Mouse (Mus musculus): ENCODE measurements around the gene Tspan6.

Gene Tspan6

DNA sequence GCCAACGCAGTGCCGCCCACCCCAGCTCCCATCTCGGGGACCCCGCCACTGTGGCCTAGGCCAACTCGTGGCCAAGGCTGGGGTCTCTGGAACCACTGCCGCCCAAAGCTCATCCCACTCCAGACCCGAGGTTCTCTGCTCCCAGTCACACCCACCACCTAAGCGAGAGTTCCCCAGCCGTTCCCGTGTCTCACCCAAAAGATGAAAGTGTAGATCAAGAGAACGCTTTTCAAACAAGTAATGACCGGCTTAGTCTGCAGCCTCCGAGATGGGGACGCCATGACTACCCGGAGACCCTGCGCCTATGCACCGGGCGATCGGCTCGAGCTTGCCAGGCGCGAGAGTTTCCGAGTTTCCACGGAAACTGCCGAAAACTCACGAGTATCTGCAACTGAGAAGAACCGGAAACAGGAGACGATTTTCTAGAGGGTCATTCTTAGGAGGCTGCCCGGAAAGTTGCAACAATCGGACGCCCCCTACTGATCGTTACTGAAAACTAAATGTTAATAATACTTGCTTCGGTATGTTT lies at the start of gene Tspan6:
Gene Tspan6 (minus strand): TSS at position 416 of the 529 bp plus-strand sequence.
- peak; percentile 74 to 75 for DNase-seq

DNA sequence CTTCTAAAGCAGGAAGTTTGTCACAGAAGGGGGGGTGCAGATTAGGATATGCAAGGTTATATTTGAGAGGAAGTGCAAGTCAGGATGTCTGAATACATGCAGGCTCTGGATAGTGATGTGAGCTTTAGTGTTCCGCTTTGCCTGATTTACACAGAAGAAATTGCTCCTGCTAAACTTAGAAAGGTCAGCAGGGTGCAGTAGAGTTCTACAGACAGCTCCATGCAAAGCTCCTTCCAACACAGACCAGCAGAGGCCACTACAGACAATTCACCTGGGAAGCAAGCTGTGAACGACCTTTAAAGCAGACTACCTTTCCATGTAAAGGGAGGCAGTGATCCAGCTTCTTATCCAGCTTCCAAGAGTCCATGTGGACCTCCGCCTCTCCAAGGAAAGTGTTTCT lies 49.2 kb upstream of the Tspan6 start:
- peak; percentile 33 to 58 for DNase-seq

DNA sequence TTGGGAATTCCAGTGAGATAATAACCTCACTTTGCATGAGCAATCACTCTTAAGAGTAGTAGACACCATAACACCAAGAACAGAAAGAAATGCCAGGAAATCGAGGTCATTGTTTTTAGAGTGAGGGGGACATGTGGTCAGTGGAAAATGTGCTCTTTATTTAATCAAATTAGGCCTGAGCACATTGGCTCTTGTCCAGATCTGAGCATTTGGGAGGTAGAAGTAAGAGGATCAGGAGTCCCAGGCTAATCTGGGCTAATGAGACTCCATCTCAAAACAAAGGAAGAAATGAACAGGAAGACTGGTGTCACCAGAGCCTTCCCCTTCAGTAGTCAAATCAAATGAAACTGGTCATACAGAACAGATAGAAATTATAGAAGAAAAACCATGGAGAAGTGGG lies 41.3 kb upstream of the Tspan6 start:
- no peak for DNase-seq

DNA sequence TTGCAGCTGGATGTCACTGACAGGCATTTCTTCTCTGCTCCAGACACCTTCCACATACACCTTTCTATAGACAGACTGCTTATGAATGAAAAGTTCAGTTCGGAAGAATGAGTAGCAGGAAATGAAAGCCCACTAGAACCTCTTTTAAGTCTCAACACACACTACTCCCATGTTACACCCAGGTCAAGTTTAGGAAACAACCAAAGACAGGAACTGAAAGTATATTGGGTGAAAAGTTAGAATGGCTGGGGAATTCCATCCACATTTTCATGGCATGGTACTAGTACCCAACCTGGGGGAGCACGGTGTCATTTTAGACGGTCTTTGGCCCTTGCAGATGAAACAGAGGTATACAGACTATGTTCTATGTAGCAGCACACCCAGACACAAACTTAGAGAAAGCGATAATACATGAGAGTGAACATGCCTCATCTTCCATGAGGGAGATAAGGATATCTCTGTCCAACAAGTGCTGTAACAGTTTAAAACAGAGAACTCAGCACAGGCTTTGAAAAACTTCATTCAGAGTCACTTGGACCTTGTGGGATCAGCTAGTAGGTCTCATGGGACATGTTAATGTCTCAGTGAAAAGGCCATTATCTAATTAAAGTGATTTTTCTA lies 38.5 kb upstream of the Tspan6 start:
- DNase-seq, result no peak

DNA sequence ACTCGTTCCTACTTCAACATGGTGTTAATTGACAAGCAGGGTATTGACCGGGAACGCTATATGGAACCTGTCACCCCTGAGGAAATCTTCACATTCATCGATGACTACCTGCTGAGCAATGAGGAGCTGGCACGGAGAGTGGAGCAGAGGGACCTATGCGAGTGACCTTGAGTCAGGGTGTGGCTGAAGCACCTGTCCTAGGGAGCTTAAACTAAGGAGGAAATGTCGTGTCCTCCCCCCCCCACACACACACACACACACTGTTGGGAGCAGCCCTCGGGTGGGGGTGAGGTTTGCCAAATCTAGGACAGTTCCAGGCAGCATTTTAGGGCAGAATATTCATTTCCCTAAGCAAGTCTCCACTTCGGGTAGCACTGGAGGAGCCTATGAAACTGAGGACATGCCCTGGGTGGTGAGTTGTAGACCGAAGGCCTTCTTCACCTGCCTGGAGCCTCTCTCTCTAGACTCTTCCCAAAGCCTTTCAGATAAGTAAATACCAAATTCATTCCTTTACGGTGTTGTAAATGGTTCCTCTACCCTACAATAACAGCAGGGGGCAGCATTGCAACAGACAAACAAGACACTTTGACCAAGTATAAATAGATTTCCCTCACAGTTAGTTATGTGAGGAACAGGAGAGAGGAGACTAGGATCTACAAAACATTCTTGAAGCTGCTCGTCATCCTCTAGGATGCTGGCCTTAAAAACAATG lies 33.2 kb upstream of the Tspan6 start:
- peak in 1 of 2 experiments; percentile 7 for DNase-seq

DNA sequence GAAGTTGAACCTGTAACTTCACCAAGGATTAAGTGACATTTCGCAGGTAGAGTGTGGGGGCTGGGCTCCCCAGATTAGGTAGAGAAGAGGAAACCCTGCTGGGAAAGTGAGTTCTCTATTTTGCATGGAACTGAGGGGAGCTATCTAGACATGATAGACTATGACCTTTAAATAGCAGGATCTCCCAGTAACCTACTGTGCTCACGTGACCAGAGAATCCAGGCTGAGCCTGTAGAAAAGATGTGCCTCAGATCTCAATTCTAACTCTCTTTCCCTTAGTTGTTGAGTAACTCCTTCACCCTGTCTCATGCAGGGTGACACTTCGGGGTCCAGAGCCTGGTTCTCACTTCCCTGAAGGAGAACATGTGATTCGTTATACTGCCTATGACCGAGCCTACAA lies 28.5 kb upstream of the Tspan6 start:
- DNase-seq, result no peak

DNA sequence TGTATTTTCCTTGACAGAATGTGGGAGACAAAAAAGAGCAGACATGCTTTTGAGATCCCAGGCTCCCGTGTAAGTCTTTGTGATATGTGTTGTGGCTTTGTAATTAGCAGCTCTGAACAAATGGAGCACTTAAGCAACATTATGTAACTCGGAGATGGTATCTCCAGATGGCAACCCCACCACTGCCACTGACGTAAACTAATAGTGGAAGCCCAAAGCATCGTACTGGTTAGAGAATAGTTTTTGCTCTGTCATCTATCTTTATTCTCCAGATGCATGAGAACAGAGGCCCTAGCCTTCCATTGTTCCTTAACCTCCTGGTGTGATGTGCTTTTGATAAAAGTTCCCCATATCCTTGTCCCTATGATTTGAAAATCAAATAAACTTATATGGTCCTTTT lies 23.0 kb upstream of the Tspan6 start:
- no peak for DNase-seq

DNA sequence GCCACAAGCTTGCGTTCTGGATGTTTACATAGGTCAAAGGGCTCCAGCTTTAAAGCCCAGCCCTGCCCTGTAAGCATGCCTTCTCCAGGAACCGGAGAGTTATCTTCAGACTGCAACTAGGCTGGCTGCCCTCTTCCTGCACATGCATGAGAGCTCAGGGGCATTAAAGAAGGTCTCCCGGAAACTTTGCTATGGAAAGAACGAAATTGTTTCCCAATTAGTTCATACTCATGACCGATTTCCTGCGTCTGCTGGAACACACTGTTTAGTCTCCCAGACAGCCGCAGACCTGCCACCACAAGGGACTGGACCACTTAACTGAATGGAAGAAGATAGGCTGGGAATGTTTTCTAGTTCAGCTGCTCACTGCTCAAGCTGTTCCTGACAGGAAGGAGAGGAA lies 16.0 kb upstream of the Tspan6 start:
- DNase-seq, result no peak

DNA sequence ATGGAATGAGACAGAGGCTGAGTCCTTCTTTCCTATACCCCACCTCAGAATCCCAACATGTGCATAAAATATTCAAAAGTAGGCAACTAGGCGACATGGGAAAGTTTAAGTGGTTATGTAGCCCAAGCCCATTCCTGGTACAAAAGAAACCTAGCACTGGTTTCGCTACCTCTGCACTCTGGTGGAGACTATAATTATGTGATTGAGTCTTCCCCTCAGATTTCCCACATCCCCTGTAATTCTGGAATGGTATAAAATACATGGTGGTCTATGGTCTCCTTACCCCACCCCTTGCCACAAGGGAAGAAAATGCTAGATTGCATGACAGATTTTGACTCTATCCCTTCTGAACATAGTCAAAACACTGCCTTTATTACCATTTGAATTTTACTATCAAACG lies 14.8 kb upstream of the Tspan6 start:
- no peak for DNase-seq

DNA sequence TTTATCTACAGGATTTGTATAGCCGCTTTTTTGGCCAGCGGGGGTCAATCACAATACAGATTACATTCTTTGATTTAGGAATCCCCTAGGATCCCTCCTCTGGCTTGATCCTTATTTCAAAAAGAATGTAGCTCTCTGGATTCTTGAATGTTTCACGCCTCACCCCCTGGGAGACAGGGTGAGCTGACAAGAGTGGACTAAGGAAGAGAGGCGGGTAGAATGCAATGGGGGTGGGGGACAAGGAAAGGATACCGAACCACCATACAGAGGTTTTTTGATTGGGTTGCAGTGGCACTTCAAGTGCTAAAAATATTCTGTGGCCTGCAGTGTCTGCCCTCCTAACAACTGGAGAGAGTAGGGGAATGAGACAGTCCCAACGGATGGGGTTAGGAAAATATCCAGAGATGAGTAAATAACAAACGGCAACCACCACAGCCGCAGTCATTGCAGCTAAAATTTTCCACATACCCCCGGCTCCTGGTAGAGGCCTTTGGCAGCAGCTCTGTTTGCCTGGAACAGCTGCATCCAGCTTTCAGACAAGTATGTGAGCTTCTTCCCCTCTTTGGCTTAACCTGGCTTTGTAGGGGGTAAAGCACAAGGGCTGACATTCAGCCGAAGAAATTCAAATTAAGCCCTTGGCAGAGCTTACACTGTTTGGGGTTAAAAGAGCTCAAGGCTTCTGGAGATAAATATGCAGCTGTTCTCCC lies 13.3 kb upstream of the Tspan6 start:
- DNase-seq, result no peak

DNA sequence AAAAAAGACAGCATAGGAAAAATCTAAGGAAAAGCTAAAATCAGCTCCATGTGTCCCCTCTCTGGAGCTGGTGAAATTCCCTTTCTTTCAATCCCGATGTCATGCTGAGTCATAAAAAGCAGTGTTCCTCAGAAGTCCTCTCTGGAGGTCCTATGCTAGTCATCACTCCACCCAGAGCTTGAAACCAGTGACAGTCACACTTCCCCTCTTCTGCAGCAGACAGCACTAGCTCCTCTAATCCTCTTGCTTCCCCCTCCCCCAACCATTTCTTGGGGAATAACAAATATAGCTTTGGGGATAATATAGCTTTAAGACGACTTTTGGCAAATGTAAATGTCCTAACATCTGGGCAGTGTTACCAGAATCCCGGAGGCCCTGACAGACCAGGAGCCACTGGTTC lies 10.0 kb upstream of the Tspan6 start, which contains the start of gene Srpx2:
Gene Srpx2 (plus strand): TSS at position 166 of the 400 bp plus-strand sequence.
- DNase-seq, result no peak

DNA sequence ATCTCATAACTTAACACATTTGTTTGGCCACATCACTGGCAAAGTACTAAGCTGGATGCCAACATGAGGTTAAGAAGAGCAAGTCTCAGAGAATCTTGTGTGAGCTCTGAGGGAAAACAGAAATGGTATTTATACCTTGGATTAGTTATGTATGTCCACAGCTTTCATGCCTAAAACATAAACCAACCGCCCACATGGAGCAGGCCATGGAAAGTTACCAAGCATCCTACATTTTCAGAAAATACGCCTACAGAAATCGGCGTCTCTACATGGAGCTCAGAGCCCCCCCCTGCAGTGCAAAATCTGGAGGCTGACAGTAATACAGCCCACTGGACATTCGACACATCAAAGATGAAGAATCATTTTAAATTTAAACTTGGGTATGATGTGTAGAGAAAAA lies 10.1 kb downstream of the Tspan6 start:
- DNase-seq, result no peak

DNA sequence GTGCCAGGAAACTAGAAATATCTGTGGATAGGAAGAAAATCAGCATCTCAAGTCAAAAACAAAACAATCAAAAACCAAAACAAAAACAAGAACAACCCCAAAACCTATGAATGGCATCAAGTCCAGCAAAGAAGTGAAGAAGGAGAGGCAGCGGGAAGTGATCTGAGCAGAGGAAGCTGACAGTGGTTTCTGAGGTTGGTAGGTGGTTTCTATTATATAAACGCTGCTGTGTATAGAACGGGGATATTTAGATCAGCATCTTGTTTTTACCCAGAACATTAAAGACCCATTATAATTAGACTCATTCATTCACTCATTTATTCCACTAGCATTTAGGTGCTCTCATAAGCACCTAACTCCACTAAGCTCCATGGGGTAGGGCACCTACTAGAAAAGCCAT lies 10.9 kb downstream of the Tspan6 start:
- no peak for DNase-seq

DNA sequence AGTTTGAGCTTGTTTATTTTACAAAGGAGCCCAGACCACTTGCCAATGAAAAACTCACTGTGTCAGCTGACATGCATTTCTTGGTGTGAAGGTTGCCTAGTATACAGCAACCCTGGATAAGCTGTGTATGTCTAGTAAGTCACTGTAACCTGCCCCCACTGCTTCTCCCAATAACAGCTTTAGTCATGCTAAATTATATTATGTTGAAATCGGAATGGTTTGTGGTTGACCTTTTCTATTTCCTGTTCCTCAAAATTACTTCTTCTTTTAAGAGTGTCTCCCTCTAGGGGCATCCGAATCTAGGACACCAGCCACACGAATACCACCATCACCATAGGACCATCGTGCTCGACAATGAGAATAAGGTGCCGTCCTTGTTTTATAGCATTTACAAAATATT lies 28.5 kb downstream of the Tspan6 start:
- no peak for DNase-seq

DNA sequence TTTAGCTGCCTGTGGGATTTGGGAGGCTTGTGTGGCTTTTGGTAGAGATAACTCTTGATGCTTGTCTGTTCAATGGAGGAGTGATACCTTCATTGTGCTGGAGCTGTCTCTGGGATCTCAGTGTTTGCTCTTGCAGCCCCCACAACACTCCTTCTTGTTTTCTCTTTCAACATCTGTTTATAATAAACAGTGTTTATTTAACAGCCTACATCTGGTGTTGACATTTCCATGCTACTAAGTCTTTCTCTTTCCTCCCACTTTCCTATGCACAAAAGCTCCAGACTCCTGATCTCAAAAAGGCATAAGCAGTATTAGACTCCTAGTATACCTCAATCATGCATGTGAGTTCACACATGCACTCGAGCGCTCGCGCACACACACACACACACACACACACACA lies 44.6 kb downstream of the Tspan6 start:
- DNase-seq, result no peak

DNA sequence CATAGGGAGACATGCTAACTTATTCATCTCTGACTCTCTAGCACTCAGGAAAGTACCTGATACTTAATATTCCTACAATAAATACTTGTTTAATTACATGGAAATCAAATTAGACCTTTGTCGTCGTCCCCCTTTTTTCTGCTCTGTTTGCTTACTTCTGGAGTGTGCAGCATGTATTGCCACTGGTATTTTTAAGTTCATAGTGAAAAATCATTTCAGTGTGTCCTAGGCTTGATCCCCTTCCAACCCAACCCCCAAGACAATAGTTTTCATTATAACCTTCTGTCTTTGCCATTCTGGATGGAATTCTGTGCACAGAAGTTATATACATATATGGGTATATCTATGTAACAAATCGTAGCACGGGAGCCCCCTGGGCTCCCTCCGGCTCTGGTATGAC lies 47.5 kb downstream of the Tspan6 start, which contains the start of gene Tnmd:
Gene Tnmd (plus strand): TSS at position 301 of the 400 bp plus-strand sequence.
- DNase-seq, result no peak
